8 mouse cellular contexts compared by ENCODE assay signal in genomic region chr5:122129068-122129655, GRCm38 (mm10). TPM values are rescaled to one million over a fixed set of nuclear protein-coding genes. Genes with fewer than 3 reads are reported as not detected.
DNase-seq lines count a peak whose midpoint lies in the region; ATAC-seq and TF ChIP-seq lines count a peak whose summit lies in the region.

No protein-coding gene starts in this region.

- peak; percentile 80 for TF ChIP-seq CTCF in Patski (IDR thresholded peaks at IDR 0.05)

- no peaks in the 10 kb centered on the region for H3K9me3 ChIP-seq in heart, embryonic 10.5 days
- H3K9me3 ChIP-seq in kidney, embryonic 14.5 days (ENCODE audit: control insufficient read depth, low read length) = no peaks in the 10 kb centered on the region
- H3K9me3 ChIP-seq in limb, embryonic 14.5 days (ENCODE audit: control insufficient read depth, low read length) = no peaks in the 10 kb centered on the region

- TF ChIP-seq POLR2A in limb, embryonic 14.5 days (IDR thresholded peaks at IDR 0.05; ENCODE audit: borderline replicate concordance, extremely low read depth, insufficient read depth, insufficient read length) = no peak

- no peak overlapping the region for H3K9ac ChIP-seq in kidney, embryonic 14.5 days (ENCODE audit: low read depth, low read length)
- no peak overlapping the region for H3K9ac ChIP-seq in limb, embryonic 14.5 days (ENCODE audit: low read depth, low read length, severe bottlenecking)

- peaks cover 28% of the 10 kb centered on the region for H3K4me1 ChIP-seq in heart, embryonic 10.5 days
- 0 out of 2 replicates have a peak, but pooled peaks cover 8% of the 10 kb centered on the region for H3K4me1 ChIP-seq in kidney, embryonic 14.5 days (ENCODE audit: control insufficient read depth, insufficient read depth, low read length)
- peaks cover 6% of the 10 kb centered on the region; the same call in 1 of the 2 replicates for H3K4me1 ChIP-seq in limb, embryonic 14.5 days (ENCODE audit: control insufficient read depth, insufficient read depth, low read length)

- H3K4me3 ChIP-seq in heart, embryonic 10.5 days = 0 out of 2 replicates have a peak overlapping the region, but pooled peaks have one; percentile 2
- no peak overlapping the region for H3K4me3 ChIP-seq in kidney, embryonic 14.5 days (ENCODE audit: low read length)
- no peak overlapping the region for H3K4me3 ChIP-seq in limb, embryonic 14.5 days (replicated peaks; ENCODE audit: low read length)

- ATAC-seq in Patski = no peak
- ATAC-seq in kidney, embryonic 14.5 days (ENCODE audit: low FRiP score, low TSS enrichment) = peak; percentile 55
- 0 out of 2 replicates have a peak, but pooled peaks have one; percentile 58 for ATAC-seq in limb, embryonic 14.5 days (ENCODE audit: low FRiP score, low read depth)

- H3K4me2 ChIP-seq in kidney, embryonic 14.5 days (replicated peaks; ENCODE audit: low read depth, low read length) = no peak overlapping the region; the same call in 1 of the 2 replicates
- H3K4me2 ChIP-seq in limb, embryonic 14.5 days (replicated peaks; ENCODE audit: low read depth, low read length, severe bottlenecking) = peak overlapping the region; percentile 26; the same call in 1 of the 2 replicates

- WGBS in heart, embryonic 10.5 days = 28% methylated on average over 16 of the region's 16 CpGs
- WGBS in kidney, embryonic 14.5 days = 34% methylated on average over 16 of the region's 16 CpGs
- 38% methylated on average over 16 of the region's 16 CpGs for WGBS in limb, embryonic 14.5 days

- POLR2A ChIA-PET in Patski (lab: Charles Lee) = no interaction called here

- no peaks in the 10 kb centered on the region for H3K36me3 ChIP-seq in heart, embryonic 10.5 days
- no peaks in the 10 kb centered on the region for H3K36me3 ChIP-seq in kidney, embryonic 14.5 days (ENCODE audit: control insufficient read depth, insufficient read depth, low read length)
- H3K36me3 ChIP-seq in limb, embryonic 14.5 days (ENCODE audit: control insufficient read depth, insufficient read depth, low read length) = no peaks in the 10 kb centered on the region

- in situ Hi-C loops in Patski (cut with MboI; ENCODE audit: low pct_unique_long_range_greater_than_20kb) = loop anchor here (10.0 kb wide), 2 partner anchors 56 to 216 kb away; no protein-coding TSS in a partner anchor

- CTCF ChIA-PET in Patski (lab: Charles Lee) = interaction anchor here (1.0 to 1.5 kb wide), 6 partner anchors 36 to 215 kb away, joined by 4 to 5 read pairs (median 4); no protein-coding TSS in a partner anchor

- H3K27ac ChIP-seq in heart, embryonic 10.5 days = no peak overlapping the region
- H3K27ac ChIP-seq in kidney, embryonic 14.5 days (ENCODE audit: low read depth, low read length) = no peak overlapping the region
- H3K27ac ChIP-seq in limb, embryonic 14.5 days (replicated peaks; ENCODE audit: low read depth, low read length) = no peak overlapping the region

- H3K27me3 ChIP-seq in Patski = peaks cover 2% of the 10 kb centered on the region
- H3K27me3 ChIP-seq in heart, embryonic 10.5 days (ENCODE audit: insufficient read depth, poor library complexity, severe bottlenecking) = peaks cover 16% of the 10 kb centered on the region; the same call in 1 of the 2 replicates
- H3K27me3 ChIP-seq in kidney, embryonic 14.5 days (ENCODE audit: control insufficient read depth, insufficient read depth, low read length) = no peaks in the 10 kb centered on the region
- no peaks in the 10 kb centered on the region for H3K27me3 ChIP-seq in limb, embryonic 14.5 days (ENCODE audit: control insufficient read depth, insufficient read depth, low read length)

- DNase-seq in 3T3-L1 (ENCODE audit: low read depth, low spot score) (peak; percentile 93), Patski (ENCODE audit: low read depth, low spot score) (no peak)
- DNase-seq in embryo, embryonic 10.5 days (ENCODE audit: low spot score) = peak; percentile 90
- DNase-seq in heart, embryonic 10.5 days (ENCODE audit: low spot score) = no peak
- DNase-seq in limb, embryonic 14.5 days (ENCODE audit: low spot score) = peak; percentile 86
- peak; percentile 67 for DNase-seq in retina, adult 2 months (ENCODE audit: low read depth, low spot score)
- DNase-seq in urinary bladder, postnatal 36 days (ENCODE audit: low spot score in 2 of 2) = peak; percentile 54 to 61

RNA-seq across cellular contexts. Expression of gene Ccdc63, which starts 11.5 kb away (rescaled TPM):
- not detected for polyA plus RNA-seq in Patski (2021)
- polyA plus RNA-seq in heart, embryonic 10.5 days (2016; fragmentation: Nextera tagmentation; extraction: Ambion mirVana) = 0.20 and 0.39 TPM in 2 replicates
- polyA plus RNA-seq in kidney, embryonic 14.5 days (2014; fragmentation: Nextera tagmentation; extraction: Ambion mirVana) = 0.31 and 0.36 TPM in 2 replicates
- polyA plus RNA-seq in limb, embryonic 14.5 days (2012; rRNA removed) = 0.09 and 0.21 TPM in 2 replicates
- not detected in 2 replicates for polyA plus RNA-seq in limb, embryonic 14.5 days (2014; fragmentation: Nextera tagmentation; extraction: Ambion mirVana)

RNA-seq across cellular contexts. Expression of gene Myl2, which starts 28.4 kb away (rescaled TPM):
- not detected for polyA plus RNA-seq in Patski (2021)
- polyA plus RNA-seq in heart, embryonic 10.5 days (2016; fragmentation: Nextera tagmentation; extraction: Ambion mirVana) = 3,021 and 6,084 TPM in 2 replicates
- polyA plus RNA-seq in kidney, embryonic 14.5 days (2014; fragmentation: Nextera tagmentation; extraction: Ambion mirVana) = 1.6 TPM in 1 of 2 replicates, not detected in the other
- 9.9 and 17.1 TPM in 2 replicates for polyA plus RNA-seq in limb, embryonic 14.5 days (2012; rRNA removed)
- 5.3 and 11.2 TPM in 2 replicates for polyA plus RNA-seq in limb, embryonic 14.5 days (2014; fragmentation: Nextera tagmentation; extraction: Ambion mirVana)

RNA-seq across cellular contexts. Expression of gene Ppp1cc, which starts 28.9 kb away (rescaled TPM):
- polyA plus RNA-seq in Patski (2021) = 195 TPM
- polyA plus RNA-seq in heart, embryonic 10.5 days (2016; fragmentation: Nextera tagmentation; extraction: Ambion mirVana) = 243 and 295 TPM in 2 replicates
- polyA plus RNA-seq in kidney, embryonic 14.5 days (2014; fragmentation: Nextera tagmentation; extraction: Ambion mirVana) = 281 and 296 TPM in 2 replicates
- 273 and 275 TPM in 2 replicates for polyA plus RNA-seq in limb, embryonic 14.5 days (2012; rRNA removed)
- 234 TPM in 2 replicates for polyA plus RNA-seq in limb, embryonic 14.5 days (2014; fragmentation: Nextera tagmentation; extraction: Ambion mirVana)

Comparison
In these comparisons a context has a peak if more than half of its experiments do, and no peak if none do; other contexts are left out.
1. DNase-seq: peak in 3T3-L1 (single experiment), embryo, embryonic 10.5 days (single experiment), limb, embryonic 14.5 days (single experiment), retina, adult 2 months (single experiment) and urinary bladder, postnatal 36 days (2 of 2); none in Patski (single experiment) and heart, embryonic 10.5 days (single experiment).
2. RNA of gene Myl2, which starts 28.4 kb away (polyA plus RNA-seq): 3,021 to 6,084 TPM in heart, embryonic 10.5 days; 5.3 to 17.1 TPM in limb, embryonic 14.5 days, 1.6 TPM in kidney, embryonic 14.5 days and not detected in Patski (single experiment); every median in the first group is over 100 times any median in the second.